Mouse (Mus musculus) Patski (cell line): ENCODE results near the gene Scn4a. TPM values are rescaled to one million over a fixed set of nuclear protein-coding genes. Genes with fewer than 3 reads are reported as not detected.

Source experiments
- ATAC-seq: fragments of 100-300 bp; one replicate; pipeline ENCODE4 v1.8.0; 2021
- CTCF ChIA-PET: fragments of 350-600 bp; sonication (Branson Sonifier 250); formaldehyde crosslinking; loops from one replicate; lab custom pipeline; 2022; ENCODE audit warnings: inconsistent platforms; lab: Charles Lee
- POLR2A ChIA-PET: fragments of 350-600 bp; sonication (Branson Sonifier 250); formaldehyde crosslinking; loops from one replicate; lab custom pipeline; 2022; ENCODE audit warnings: antibody characterized with exemption, inconsistent platforms; lab: Charles Lee
- DNase-seq: peaks from one replicate; pipeline ENCODE4 v3.0.0-alpha.2; 2011; ENCODE audit warnings: low read depth, low spot score
- H3K27me3 ChIP-seq: fragments of 371-371 bp; one replicate; pipeline ENCODE4 v1.5.1; 2021
- CTCF ChIP-seq: fragments of 100-300 bp; IDR thresholded peaks from one replicate; pipeline ENCODE4 v1.5.1; 2021
- in situ Hi-C: fragments of 300-500 bp; cut with MboI; formaldehyde crosslinking; loops from 3 replicates; pipeline ENCODE4 v1.11.1; 2018; ENCODE audit warnings: low pct_unique_long_range_greater_than_20kb, mixed read lengths
- polyA plus RNA-seq: library from polyadenylated mRNA; unstranded; gene quantifications from one replicate; pipeline ENCODE4 v1.2.3, GENCODE M21; 2021

Scn4a gene
- polyA plus RNA-seq, 1 experiment from 2014 or later, result 0.08 TPM

DNA sequence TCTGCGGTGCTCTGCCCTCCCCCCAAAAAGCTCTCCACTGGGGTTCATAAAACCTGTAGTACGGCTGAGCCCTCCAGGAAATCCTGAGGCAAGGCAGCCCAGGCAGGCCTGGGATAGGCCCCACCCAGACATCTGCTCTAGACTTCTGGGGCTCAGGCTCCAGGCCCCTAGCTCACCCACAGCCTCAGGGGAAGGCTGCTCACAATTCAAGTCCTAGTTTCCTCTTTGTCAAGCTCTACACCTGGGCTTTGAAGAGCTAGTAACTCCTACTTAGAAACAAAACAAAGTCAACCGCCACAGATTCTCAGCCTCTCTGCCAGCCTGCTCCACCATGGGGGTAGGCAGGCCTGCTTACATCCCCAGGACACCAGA, 84.0 kb downstream of the Scn4a start:
- no peak for DNase-seq
- in situ Hi-C loops, result no loop called here
- CTCF ChIA-PET, result interaction anchor here (0.6 to 1.1 kb wide), 2 partner anchors 12 to 61 kb away, joined by 3 to 4 read pairs; no protein-coding TSS in a partner anchor
- no peak for TF ChIP-seq CTCF
- no peak for ATAC-seq
- H3K27me3 ChIP-seq, result no peaks in the 10 kb centered on the region
- POLR2A ChIA-PET, result no interaction called here

Other genes starting within 250 kb of the Scn4a start
- not detected for gene Gm10840, start 192.4 kb downstream of the Scn4a start, polyA plus RNA-seq
- gene Limd2, start 192.4 kb downstream of the Scn4a start, polyA plus RNA-seq, result 80.1 TPM
- gene Strada, start 151.1 kb downstream of the Scn4a start, polyA plus RNA-seq, result 23.3 TPM
- 136 TPM for gene Ccdc47, start 136.9 kb downstream of the Scn4a start, polyA plus RNA-seq
- gene Ddx42, start 136.4 kb downstream of the Scn4a start, polyA plus RNA-seq, result 62.9 TPM
- 68.3 TPM for gene Ftsj3, start 97.2 kb downstream of the Scn4a start, polyA plus RNA-seq
- gene Psmc5, start 97.1 kb downstream of the Scn4a start, polyA plus RNA-seq, result 181 TPM
- 56.4 TPM for gene Smarcd2, start 80.3 kb downstream of the Scn4a start, polyA plus RNA-seq
- 0.37 TPM for gene Tcam1, start 76.6 kb downstream of the Scn4a start, polyA plus RNA-seq
- not detected for gene Gh, start 51.4 kb downstream of the Scn4a start, polyA plus RNA-seq
- 0.06 TPM for gene Cd79b, start 38.5 kb downstream of the Scn4a start, polyA plus RNA-seq
- not detected for gene Prr29, start 12.2 kb upstream of the Scn4a start, polyA plus RNA-seq
- gene Icam2, start 34.8 kb upstream of the Scn4a start, polyA plus RNA-seq, result not detected
- 12.4 TPM for gene Ern1, start 134.6 kb upstream of the Scn4a start, polyA plus RNA-seq